7 mouse cellular contexts compared by ENCODE assay signal in the genomic region with DNA sequence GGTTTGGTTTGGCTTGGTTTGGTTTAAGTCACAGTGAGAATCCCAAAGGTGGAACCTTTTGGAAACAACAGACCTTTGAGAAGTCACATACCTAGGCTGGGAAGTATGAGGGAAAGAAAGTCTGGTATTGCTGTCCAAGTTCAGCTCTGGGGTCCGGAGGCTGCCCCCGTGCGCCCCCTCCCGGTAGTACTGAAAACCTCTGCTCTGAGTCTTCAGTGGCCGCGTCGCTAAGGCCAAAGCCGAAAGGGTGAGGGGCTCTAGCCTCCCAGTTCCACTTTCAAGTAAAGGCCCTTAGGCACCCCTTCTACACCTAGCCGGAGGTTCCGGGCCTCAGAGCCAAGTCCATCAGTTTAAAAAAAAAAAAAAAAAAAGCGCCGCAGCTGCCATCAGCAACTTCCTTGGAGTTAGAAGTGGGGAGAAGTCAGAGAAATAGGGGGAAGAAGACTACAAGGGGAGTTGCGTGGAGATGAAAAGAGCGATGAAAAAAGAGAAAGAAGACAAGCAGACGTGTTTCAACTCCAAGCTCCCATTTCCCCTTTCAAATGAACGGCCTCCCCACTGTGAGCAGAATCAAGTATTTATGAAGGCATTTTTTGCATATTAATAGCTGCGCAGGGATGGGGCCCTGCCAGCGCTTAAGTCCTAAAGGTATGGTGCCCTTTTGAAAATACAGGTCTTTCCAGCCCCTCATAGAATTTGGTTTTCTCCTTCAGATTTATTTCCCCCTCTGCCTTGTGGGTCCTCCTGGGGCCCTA.
A peak's percentile ranks its signal among the peaks of the same experiment; 100 is the strongest.
DNase-seq lines count a peak whose midpoint lies in the region; ATAC-seq and TF ChIP-seq lines count a peak whose summit lies in the region.

No protein-coding gene starts in this region.

- no peak overlapping the region; the same call in 1 of the 2 replicates for H3K4me2 ChIP-seq in limb, embryonic 11.5 days (ENCODE audit: low read depth, severe bottlenecking)
- peak overlapping the region; percentile 22; the same call in 1 of the 2 replicates for H3K4me2 ChIP-seq in midbrain, embryonic 11.5 days

- H3K27me3 ChIP-seq in limb, embryonic 11.5 days (ENCODE audit: control insufficient read depth, insufficient read depth, low read length) = no peaks in the 10 kb centered on the region
- H3K27me3 ChIP-seq in midbrain, embryonic 11.5 days (ENCODE audit: control insufficient read depth, insufficient read depth, low read length) = peaks cover 4% of the 10 kb centered on the region

- H3K27ac ChIP-seq in gastrocnemius, adult 2 months = peak overlapping the region; percentile 61
- H3K27ac ChIP-seq in limb, embryonic 11.5 days (replicated peaks; ENCODE audit: low read depth, low read length) = no peak overlapping the region
- H3K27ac ChIP-seq in midbrain, embryonic 11.5 days (ENCODE audit: low read depth, low read length) = no peak overlapping the region

- WGBS in limb, embryonic 11.5 days = 10% methylated on average over 18 of the region's 18 CpGs
- WGBS in midbrain, embryonic 11.5 days = 5% methylated on average over 18 of the region's 18 CpGs

- no peak overlapping the region for H3K9ac ChIP-seq in limb, embryonic 11.5 days (ENCODE audit: low read length)
- peak overlapping the region; percentile 27; the same call in 1 of the 2 replicates for H3K9ac ChIP-seq in midbrain, embryonic 11.5 days (ENCODE audit: low read length)

- peak; percentile 45 for DNase-seq in T-cell, adult 2 months (ENCODE audit: low spot score)
- peak; percentile 88 to 91 for DNase-seq in cerebellum, postnatal 25 days
- DNase-seq in gastrocnemius, adult 2 months = peak; percentile 85
- DNase-seq in induced T-regulatory cell, adult 2 months (ENCODE audit: low read depth) = peak; percentile 64
- DNase-seq in limb, embryonic 11.5 days (ENCODE audit: low spot score) = peak; percentile 87
- peak; percentile 98 for DNase-seq in midbrain, embryonic 11.5 days (ENCODE audit: low spot score, missing footprints)
- DNase-seq in spleen, adult 12 weeks (ENCODE audit: low spot score) = peak; percentile 15

- TF ChIP-seq CTCF in gastrocnemius, adult 2 months (IDR thresholded peaks at IDR 0.05) = peak; percentile 96

- H3K36me3 ChIP-seq in limb, embryonic 11.5 days (ENCODE audit: control insufficient read depth, insufficient read depth, low read length) = no peaks in the 10 kb centered on the region
- H3K36me3 ChIP-seq in midbrain, embryonic 11.5 days (ENCODE audit: control insufficient read depth, insufficient read depth, low read length) = no peaks in the 10 kb centered on the region

- ATAC-seq in limb, embryonic 11.5 days (ENCODE audit: insufficient number of reproducible peaks, low FRiP score, low TSS enrichment, low read depth) = peak; percentile 44; the same call in 1 of the 2 replicates
- peak; percentile 69 for ATAC-seq in midbrain, embryonic 11.5 days (ENCODE audit: low FRiP score)

- H3K9me3 ChIP-seq in limb, embryonic 11.5 days (ENCODE audit: control insufficient read depth, low read length) = no peaks in the 10 kb centered on the region
- no peaks in the 10 kb centered on the region for H3K9me3 ChIP-seq in midbrain, embryonic 11.5 days (ENCODE audit: control insufficient read depth, low read length)

- H3K4me3 ChIP-seq in gastrocnemius, adult 2 months = peak overlapping the region; percentile 58
- H3K4me3 ChIP-seq in limb, embryonic 11.5 days (ENCODE audit: low read depth, low read length) = no peak overlapping the region
- no peak overlapping the region for H3K4me3 ChIP-seq in midbrain, embryonic 11.5 days (ENCODE audit: low read depth, low read length)

- peaks cover 8% of the 10 kb centered on the region; the same call in 1 of the 2 replicates for H3K4me1 ChIP-seq in limb, embryonic 11.5 days (ENCODE audit: control insufficient read depth, insufficient read depth, low read length)
- no peaks in the 10 kb centered on the region; the same call in 1 of the 2 replicates for H3K4me1 ChIP-seq in midbrain, embryonic 11.5 days (ENCODE audit: control insufficient read depth, insufficient read depth, low read length)

- intact Hi-C loops in gastrocnemius, adult 2 months (cut with DNase I) = loop anchor here (1.0 to 5.0 kb wide), 5 partner anchors 37 to 268 kb away; partner anchors contain the start of gene Gm973

Comparison
In these comparisons a context has a peak if more than half of its experiments do, and no peak if none do; other contexts are left out.
1. DNase-seq: peak in every context shown above with its lines; median percentile 98 in midbrain, embryonic 11.5 days; 90 in cerebellum, postnatal 25 days; 87 in limb, embryonic 11.5 days; 85 in gastrocnemius, adult 2 months; 64 in induced T-regulatory cell, adult 2 months; 45 in T-cell, adult 2 months; 15 in spleen, adult 12 weeks.